Mouse (Mus musculus) liver, embryonic 12.5 days (tissue): ENCODE data around the gene Slc6a3. TPM values are rescaled to one million over a fixed set of nuclear protein-coding genes. Genes with fewer than 3 reads are reported as not detected.

ENCODE experiments used
- ATAC-seq: fragments of 200-750 bp; cut with Nextera tagmentation; 2 replicates; pipeline ENCODE4 v1.8.0; 2017; ENCODE audit warnings: moderate number of reproducible peaks, mild to moderate bottlenecking, moderate library complexity
- H3K27ac ChIP-seq: fragments of 300-500 bp; sonication (generic); 2 replicates; pipeline ENCODE4 v1.5.1; 2016; ENCODE audit warnings: mild to moderate bottlenecking
- H3K27me3 ChIP-seq: fragments of 300-500 bp; sonication (generic); replicated peaks from 2 replicates; pipeline ENCODE4 v1.6.1; 2016; ENCODE audit warnings: mild to moderate bottlenecking, moderate library complexity
- H3K36me3 ChIP-seq: fragments of 300-500 bp; sonication (generic); 2 replicates; pipeline ENCODE4 v1.6.1; 2016; ENCODE audit warnings: mild to moderate bottlenecking, moderate library complexity
- H3K4me1 ChIP-seq: fragments of 300-500 bp; sonication (generic); 2 replicates; pipeline ENCODE4 v1.6.1; 2016
- H3K4me2 ChIP-seq: fragments of 300-500 bp; sonication (generic); 2 replicates; pipeline ENCODE4 v1.6.1; 2016; ENCODE audit warnings: mild to moderate bottlenecking, moderate library complexity
- H3K4me3 ChIP-seq: fragments of 300-500 bp; sonication (generic); 2 replicates; pipeline ENCODE4 v1.5.1; 2016; ENCODE audit warnings: mild to moderate bottlenecking, moderate library complexity
- H3K9ac ChIP-seq: fragments of 300-500 bp; sonication (generic); 2 replicates; pipeline ENCODE4 v1.6.1; 2016; ENCODE audit warnings: mild to moderate bottlenecking, moderate library complexity
- H3K9me3 ChIP-seq: fragments of 300-500 bp; sonication (generic); replicated peaks from 2 replicates; pipeline ENCODE4 v1.6.1; 2016; ENCODE audit warnings: mild to moderate bottlenecking, moderate library complexity
- WGBS: fragments of 180-500 bp; shearing (Covaris S2); methylation state at CpG from one replicate; pipeline ENCODE4 v1.1.7; 2016; ENCODE audit not compliant: insufficient replicate concordance; 5-methylcytosine and 5-hydroxymethylcytosine counted together
- polyA plus RNA-seq: library from polyadenylated mRNA; unstranded; fragments of >200 nt; fragmentation: Nextera tagmentation; extraction: Ambion mirVana; gene quantifications from 2 replicates; pipeline ENCODE4 v1.2.1, GENCODE M21; 2016

The Slc6a3 gene
- polyA plus RNA-seq, result 0.97 and 1.3 TPM in 2 replicates

- WGBS, result under 1% methylated on average over 26 of the region's 26 CpGs
- Histone ChIP-seq H3K27me3 (peaks cover 72% of the 10 kb centered on the region), H3K4me3 (peak within 1 kb of the TSS; percentile 52), H3K36me3 (no peaks in the 10 kb centered on the region), H3K4me1 (peaks cover 33% of the 10 kb centered on the region), H3K9me3 (no peaks in the 10 kb centered on the region), H3K27ac (0 out of 2 replicates have a peak within 1 kb of the TSS, but pooled peaks have one; percentile 16), H3K4me2 (peak within 1 kb of the TSS; percentile 78), H3K9ac (peak within 1 kb of the TSS; percentile 61)
- ATAC-seq, result peak; percentile 98
Observed at GRCm38 (mm10) chr13:73536403-73536821, at the start of gene Slc6a3. Gene Slc6a3, plus strand, starts transcription at chr13:73536747.

- H3K27me3 ChIP-seq, result no peaks in the 10 kb centered on the region
- WGBS, result 35% methylated on average over 3 of the region's 3 CpGs
- no peak overlapping the region for H3K27ac ChIP-seq
- peaks cover 100% of the 10 kb centered on the region for H3K36me3 ChIP-seq
- no peak overlapping the region for H3K9ac ChIP-seq
- no peak for ATAC-seq
- peaks cover 9% of the 10 kb centered on the region; the same call in 1 of the 2 replicates for H3K9me3 ChIP-seq
- H3K4me2 ChIP-seq, result no peak overlapping the region
- peaks cover 89% of the 10 kb centered on the region for H3K4me1 ChIP-seq
- H3K4me3 ChIP-seq, result no peak overlapping the region
Observed at GRCm38 (mm10) chr13:73488105-73488504, 48.4 kb upstream of the Slc6a3 start.

- peaks cover 100% of the 10 kb centered on the region for H3K36me3 ChIP-seq
- peaks cover 9% of the 10 kb centered on the region; the same call in 1 of the 2 replicates for H3K9me3 ChIP-seq
- no peak overlapping the region for H3K4me3 ChIP-seq
- H3K4me2 ChIP-seq, result no peak overlapping the region
- 73% methylated on average over 9 of the region's 9 CpGs for WGBS
- no peak overlapping the region for H3K9ac ChIP-seq
- H3K27ac ChIP-seq, result 0 out of 2 replicates have a peak overlapping the region, but pooled peaks have one; percentile 37
- no peaks in the 10 kb centered on the region for H3K27me3 ChIP-seq
- peaks cover 89% of the 10 kb centered on the region for H3K4me1 ChIP-seq
- no peak for ATAC-seq
Observed at GRCm38 (mm10) chr13:73488707-73489106, 47.8 kb upstream of the Slc6a3 start.

GRCm38 (mm10) chr13:73489986-73490385 is 46.6 kb upstream of the Slc6a3 start:
- Histone ChIP-seq H3K36me3 (peaks cover 100% of the 10 kb centered on the region), H3K27me3 (no peaks in the 10 kb centered on the region), H3K4me3 (no peak overlapping the region), H3K9me3 (peaks cover 9% of the 10 kb centered on the region; the same call in 1 of the 2 replicates), H3K9ac (0 out of 2 replicates have a peak overlapping the region, but pooled peaks have one; percentile 12), H3K4me2 (no peak overlapping the region), H3K4me1 (peaks cover 89% of the 10 kb centered on the region), H3K27ac (peak overlapping the region; percentile 37)
- ATAC-seq, result no peak
- WGBS, result 76% methylated on average over 3 of the region's 3 CpGs

GRCm38 (mm10) chr13:73490564-73491170 is 45.9 kb upstream of the Slc6a3 start:
- WGBS, result 83% methylated on average over 8 of the region's 8 CpGs
- no peak overlapping the region for H3K4me2 ChIP-seq

GRCm38 (mm10) chr13:73493183-73493582 is 43.4 kb upstream of the Slc6a3 start:
- H3K36me3 ChIP-seq, result peaks cover 100% of the 10 kb centered on the region
- WGBS, result 94% methylated on average over 4 of the region's 4 CpGs

More at GRCm38 (mm10) chr13:73490564-73491170, 45.9 kb upstream of the Slc6a3 start:
- ATAC-seq, result no peak
- H3K4me3 ChIP-seq, result no peak overlapping the region
- no peaks in the 10 kb centered on the region for H3K27me3 ChIP-seq
- H3K9me3 ChIP-seq, result peaks cover 9% of the 10 kb centered on the region; the same call in 1 of the 2 replicates
- H3K36me3 ChIP-seq, result peaks cover 100% of the 10 kb centered on the region
- peaks cover 90% of the 10 kb centered on the region for H3K4me1 ChIP-seq
- H3K27ac ChIP-seq, result peak overlapping the region; percentile 37; the same call in 1 of the 2 replicates
- H3K9ac ChIP-seq, result no peak overlapping the region

GRCm38 (mm10) chr13:73494528-73494927 is 42.0 kb upstream of the Slc6a3 start:
- WGBS, result 69% methylated on average over 9 of the region's 9 CpGs
- H3K9me3 ChIP-seq, result no peaks in the 10 kb centered on the region
- H3K27ac ChIP-seq, result peak overlapping the region; percentile 71
- H3K9ac ChIP-seq, result no peak overlapping the region
- no peak overlapping the region for H3K4me3 ChIP-seq
- H3K4me1 ChIP-seq, result peaks cover 100% of the 10 kb centered on the region
- H3K36me3 ChIP-seq, result peaks cover 100% of the 10 kb centered on the region
- peak; percentile 58 for ATAC-seq
- no peaks in the 10 kb centered on the region for H3K27me3 ChIP-seq
- no peak overlapping the region for H3K4me2 ChIP-seq

More at GRCm38 (mm10) chr13:73493183-73493582, 43.4 kb upstream of the Slc6a3 start:
- peak overlapping the region; percentile 37 for H3K27ac ChIP-seq
- H3K4me1 ChIP-seq, result peaks cover 100% of the 10 kb centered on the region
- H3K4me2 ChIP-seq, result no peak overlapping the region
- 0 out of 2 replicates have a peak overlapping the region, but pooled peaks have one; percentile 7 for H3K9ac ChIP-seq
- H3K4me3 ChIP-seq, result no peak overlapping the region
- H3K27me3 ChIP-seq, result no peaks in the 10 kb centered on the region
- no peaks in the 10 kb centered on the region for H3K9me3 ChIP-seq
- ATAC-seq, result no peak

- Histone ChIP-seq H3K9me3 (no peaks in the 10 kb centered on the region), H3K27ac (peak overlapping the region; percentile 91; the same call in 1 of the 2 replicates), H3K4me3 (no peak overlapping the region), H3K36me3 (peaks cover 100% of the 10 kb centered on the region), H3K9ac (no peak overlapping the region), H3K4me2 (no peak overlapping the region), H3K4me1 (peaks cover 100% of the 10 kb centered on the region), H3K27me3 (no peaks in the 10 kb centered on the region)
- ATAC-seq, result no peak
- 26% methylated on average over 2 of the region's 2 CpGs for WGBS
Observed at GRCm38 (mm10) chr13:73496137-73496536, 40.4 kb upstream of the Slc6a3 start.

GRCm38 (mm10) chr13:73499893-73500604 is 36.5 kb upstream of the Slc6a3 start:
- no peaks in the 10 kb centered on the region for H3K27me3 ChIP-seq
- WGBS, result 22% methylated on average over 6 of the region's 6 CpGs
- H3K27ac ChIP-seq, result peak overlapping the region; percentile 91
- peak overlapping the region; percentile 50 for H3K4me2 ChIP-seq
- peaks cover 75% of the 10 kb centered on the region for H3K4me1 ChIP-seq
- H3K9ac ChIP-seq, result peak overlapping the region; percentile 60
- H3K36me3 ChIP-seq, result peaks cover 100% of the 10 kb centered on the region
- H3K9me3 ChIP-seq, result no peaks in the 10 kb centered on the region
- ATAC-seq, result peak; percentile 95
- peak overlapping the region; percentile 4; the same call in 1 of the 2 replicates for H3K4me3 ChIP-seq

GRCm38 (mm10) chr13:73502719-73503118 is 33.8 kb upstream of the Slc6a3 start:
- H3K9ac ChIP-seq, result no peak overlapping the region
- WGBS, result 63% methylated on average over 2 of the region's 2 CpGs
- ATAC-seq, result no peak
- no peak overlapping the region for H3K4me3 ChIP-seq
- H3K27ac ChIP-seq, result peak overlapping the region; percentile 91
- H3K4me2 ChIP-seq, result no peak overlapping the region
- H3K36me3 ChIP-seq, result peaks cover 100% of the 10 kb centered on the region
- no peaks in the 10 kb centered on the region for H3K27me3 ChIP-seq
- peaks cover 49% of the 10 kb centered on the region for H3K4me1 ChIP-seq
- H3K9me3 ChIP-seq, result no peaks in the 10 kb centered on the region

GRCm38 (mm10) chr13:73505686-73506467 is 30.7 kb upstream of the Slc6a3 start:
- no peaks in the 10 kb centered on the region for H3K9me3 ChIP-seq
- no peaks in the 10 kb centered on the region for H3K27me3 ChIP-seq
- peaks cover 100% of the 10 kb centered on the region for H3K36me3 ChIP-seq
- no peak overlapping the region for H3K9ac ChIP-seq
- 78% methylated on average over 7 of the region's 7 CpGs for WGBS
- no peak overlapping the region for H3K4me2 ChIP-seq
- peak; percentile 71; the same call in 1 of the 2 replicates for ATAC-seq
- H3K27ac ChIP-seq, result peak overlapping the region; percentile 63; the same call in 1 of the 2 replicates
- H3K4me1 ChIP-seq, result peaks cover 17% of the 10 kb centered on the region
- H3K4me3 ChIP-seq, result no peak overlapping the region
